Mouse (Mus musculus) limb, embryonic 11.5 days (tissue): ENCODE results near the gene Slc30a10. TPM values are rescaled to one million over a fixed set of nuclear protein-coding genes. Genes with fewer than 3 reads are reported as not detected.

Source experiments
- ATAC-seq: fragments of 200-750 bp; cut with Nextera tagmentation; 2 replicates; pipeline ENCODE4 v1.8.0; 2017; ENCODE audit warnings: low read depth; ENCODE audit not compliant: insufficient number of reproducible peaks, low FRiP score, low TSS enrichment
- DNase-seq: peaks from one replicate; pipeline ENCODE4 v3.0.0-alpha.2; 2015; ENCODE audit warnings: low spot score
- H3K27ac ChIP-seq: fragments of 300-500 bp; sonication (generic); replicated peaks from 2 replicates; pipeline ENCODE4 v1.5.1; 2014; ENCODE audit warnings: low read depth, mild to moderate bottlenecking, low read length
- H3K27me3 ChIP-seq: fragments of 300-500 bp; sonication (generic); 2 replicates; pipeline ENCODE4 v1.6.1; 2014; ENCODE audit warnings: mild to moderate bottlenecking, low read length, mixed read lengths; ENCODE audit not compliant: control insufficient read depth, insufficient read depth
- H3K36me3 ChIP-seq: fragments of 300-500 bp; sonication (generic); 2 replicates; pipeline ENCODE4 v1.6.1; 2014; ENCODE audit warnings: mild to moderate bottlenecking, low read length, moderate library complexity, mixed read lengths; ENCODE audit not compliant: control insufficient read depth, insufficient read depth
- H3K4me1 ChIP-seq: fragments of 300-500 bp; sonication (generic); 2 replicates; pipeline ENCODE4 v1.6.1; 2014; ENCODE audit warnings: low read length, mixed read lengths; ENCODE audit not compliant: control insufficient read depth, insufficient read depth
- H3K4me2 ChIP-seq: fragments of 300-500 bp; sonication (generic); 2 replicates; pipeline ENCODE4 v1.6.1; 2014; ENCODE audit warnings: low read depth, mild to moderate bottlenecking, moderate library complexity; ENCODE audit not compliant: severe bottlenecking
- H3K4me3 ChIP-seq: fragments of 300-500 bp; sonication (generic); 2 replicates; pipeline ENCODE4 v1.5.1; 2014; ENCODE audit warnings: low read depth, low read length
- H3K9ac ChIP-seq: fragments of 300-500 bp; sonication (generic); 2 replicates; pipeline ENCODE4 v1.6.1; 2014; ENCODE audit warnings: mild to moderate bottlenecking, low read length
- H3K9me3 ChIP-seq: fragments of 300-500 bp; sonication (generic); 2 replicates; pipeline ENCODE4 v1.6.1; 2016; ENCODE audit warnings: low read length; ENCODE audit not compliant: control insufficient read depth
- WGBS: fragments of 180-500 bp; shearing (Covaris S2); extraction: QIAGEN DNeasy Blood & Tissue Kit; methylation state at CpG from one replicate; pipeline ENCODE4 v1.1.7; 2014; 5-methylcytosine and 5-hydroxymethylcytosine counted together
- polyA plus RNA-seq: library from polyadenylated mRNA; unstranded; fragments of >200 nt; fragmentation: Nextera tagmentation; extraction: Ambion mirVana; gene quantifications from 2 replicates; pipeline ENCODE4 v1.2.1, GENCODE M21; 2014

Slc30a10 gene
- 0.75 and 0.91 TPM in 2 replicates for polyA plus RNA-seq

GRCm38 (mm10) chr1:185454575-185454954 lies at the start of gene Slc30a10:
Slc30a10 (plus strand) TSS chr1:185454848.
- Histone ChIP-seq H3K27ac (no peak within 1 kb of the TSS), H3K36me3 (no peaks in the 10 kb centered on the region), H3K27me3 (peaks cover 28% of the 10 kb centered on the region), H3K4me1 (no peaks in the 10 kb centered on the region), H3K4me2 (peak within 1 kb of the TSS; percentile 94), H3K4me3 (peak within 1 kb of the TSS; percentile 50), H3K9ac (peak within 1 kb of the TSS; percentile 55), H3K9me3 (no peaks in the 10 kb centered on the region)
- WGBS = 2% methylated on average over 18 of the region's 18 CpGs
- ATAC-seq = peak; percentile 77
- no peak for DNase-seq

DNA sequence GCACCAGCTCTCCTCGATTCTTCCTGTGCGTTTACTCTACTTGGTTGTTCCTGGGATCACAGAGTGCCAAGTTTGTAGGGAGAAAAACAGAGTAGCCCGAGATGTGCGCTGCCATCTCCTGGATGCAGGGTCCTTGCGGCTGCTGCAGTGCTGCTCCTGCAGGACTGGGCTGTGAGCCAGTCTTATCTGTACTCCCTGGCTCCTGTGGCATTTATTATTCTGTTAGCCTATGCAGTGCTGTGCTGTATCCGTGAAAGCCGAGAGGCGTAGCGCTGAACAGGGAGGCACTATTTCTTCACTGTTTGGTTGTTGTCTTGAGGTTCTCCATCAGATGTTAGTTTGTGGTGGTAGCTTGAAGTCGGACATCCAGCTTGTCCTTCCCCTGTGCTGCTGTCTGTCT lies 48.7 kb upstream of the Slc30a10 start:
- peaks cover 19% of the 10 kb centered on the region for H3K36me3 ChIP-seq
- H3K4me3 ChIP-seq = no peak overlapping the region
- 91% methylated on average over 10 of the region's 10 CpGs for WGBS
- H3K27me3 ChIP-seq = no peaks in the 10 kb centered on the region
- DNase-seq (no peak), ATAC-seq (no peak)
- H3K4me2 ChIP-seq = no peak overlapping the region
- H3K9ac ChIP-seq = no peak overlapping the region
- no peak overlapping the region for H3K27ac ChIP-seq
- no peaks in the 10 kb centered on the region for H3K4me1 ChIP-seq
- H3K9me3 ChIP-seq = no peaks in the 10 kb centered on the region

DNA sequence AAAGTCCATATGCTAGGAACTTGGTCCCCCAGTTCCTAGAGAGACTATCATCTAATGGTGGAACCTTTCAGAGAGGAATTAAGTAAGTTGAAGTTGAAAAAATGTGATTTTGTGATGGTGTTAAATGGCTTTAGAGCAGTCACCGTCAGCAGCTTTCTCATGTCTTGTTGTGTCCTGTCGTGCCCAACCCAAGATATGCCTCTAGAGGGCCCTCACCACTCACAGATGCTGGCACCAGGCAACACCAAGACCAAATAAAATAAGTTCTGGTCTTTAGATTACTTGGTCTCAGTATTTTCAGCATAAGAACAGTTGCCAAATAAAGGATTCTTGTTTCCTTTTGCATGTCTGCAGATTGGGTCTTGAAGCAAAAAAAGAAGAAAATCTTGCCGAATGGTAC lies 44.8 kb upstream of the Slc30a10 start:
- no peak overlapping the region for H3K9ac ChIP-seq
- H3K4me1 ChIP-seq = no peaks in the 10 kb centered on the region
- no peak overlapping the region for H3K4me2 ChIP-seq
- no peak for DNase-seq
- H3K4me3 ChIP-seq = no peak overlapping the region
- H3K9me3 ChIP-seq = no peaks in the 10 kb centered on the region
- 73% methylated on average over 3 of the region's 3 CpGs for WGBS
- no peaks in the 10 kb centered on the region for H3K27me3 ChIP-seq
- ATAC-seq = no peak
- no peak overlapping the region for H3K27ac ChIP-seq
- peaks cover 13% of the 10 kb centered on the region for H3K36me3 ChIP-seq

- Histone ChIP-seq H3K4me3 (no peak overlapping the region), H3K36me3 (peaks cover 13% of the 10 kb centered on the region; the same call in 1 of the 2 replicates), H3K27ac (no peak overlapping the region), H3K9ac (no peak overlapping the region), H3K27me3 (no peaks in the 10 kb centered on the region), H3K9me3 (no peaks in the 10 kb centered on the region), H3K4me1 (no peaks in the 10 kb centered on the region), H3K4me2 (no peak overlapping the region)
- no peak for ATAC-seq
- DNase-seq = no peak
- WGBS = 91% methylated on average over 9 of the region's 9 CpGs
These were observed 36.6 kb upstream of the Slc30a10 start for GRCm38 (mm10) chr1:185418011-185418410.

- no peak overlapping the region for H3K27ac ChIP-seq
- 95% methylated on average over 5 of the region's 5 CpGs for WGBS
- H3K4me1 ChIP-seq = no peaks in the 10 kb centered on the region
- H3K9ac ChIP-seq = no peak overlapping the region
- H3K4me3 ChIP-seq = no peak overlapping the region
- no peaks in the 10 kb centered on the region for H3K27me3 ChIP-seq
- H3K9me3 ChIP-seq = no peaks in the 10 kb centered on the region
- no peak overlapping the region for H3K4me2 ChIP-seq
- ATAC-seq (no peak), DNase-seq (no peak)
- H3K36me3 ChIP-seq = peaks cover 10% of the 10 kb centered on the region; the same call in 1 of the 2 replicates
These were observed 34.8 kb upstream of the Slc30a10 start for GRCm38 (mm10) chr1:185419805-185420204.

DNA sequence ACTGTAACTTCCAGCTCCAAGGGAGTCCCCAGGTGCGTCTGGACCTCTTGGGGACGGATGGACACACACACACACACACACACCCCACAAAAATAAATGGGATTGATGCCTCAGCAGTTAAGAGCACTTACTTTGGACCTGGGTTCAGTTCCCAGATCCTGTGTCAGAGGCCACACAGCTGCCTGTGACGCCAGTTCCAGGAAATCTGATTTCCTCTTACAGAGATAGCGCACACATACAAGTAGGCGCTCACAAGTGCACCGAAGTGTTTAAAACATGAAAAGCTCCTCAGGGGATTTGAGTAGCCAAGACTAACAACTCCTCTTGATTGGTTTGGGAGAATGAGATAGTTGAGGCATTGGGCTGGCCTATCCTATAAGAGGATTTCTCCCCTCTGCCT lies 33.9 kb upstream of the Slc30a10 start:
- H3K4me3 ChIP-seq = no peak overlapping the region
- H3K4me2 ChIP-seq = no peak overlapping the region
- no peaks in the 10 kb centered on the region for H3K9me3 ChIP-seq
- H3K4me1 ChIP-seq = no peaks in the 10 kb centered on the region
- no peaks in the 10 kb centered on the region for H3K27me3 ChIP-seq
- H3K36me3 ChIP-seq = peaks cover 10% of the 10 kb centered on the region; the same call in 1 of the 2 replicates
- H3K27ac ChIP-seq = no peak overlapping the region
- 94% methylated on average over 6 of the region's 6 CpGs for WGBS
- H3K9ac ChIP-seq = no peak overlapping the region
- ATAC-seq = no peak
- DNase-seq = no peak

GRCm38 (mm10) chr1:185426583-185426982 lies 28.1 kb upstream of the Slc30a10 start:
- Histone ChIP-seq H3K9me3 (no peaks in the 10 kb centered on the region), H3K9ac (no peak overlapping the region), H3K4me3 (no peak overlapping the region), H3K4me2 (no peak overlapping the region), H3K4me1 (no peaks in the 10 kb centered on the region), H3K36me3 (peaks cover 7% of the 10 kb centered on the region; the same call in 1 of the 2 replicates), H3K27me3 (no peaks in the 10 kb centered on the region), H3K27ac (no peak overlapping the region)
- DNase-seq (no peak), ATAC-seq (no peak)
- 95% methylated on average over 5 of the region's 5 CpGs for WGBS

- 97% methylated on average over 5 of the region's 5 CpGs for WGBS
- DNase-seq (no peak), ATAC-seq (no peak)
- H3K4me2 ChIP-seq = no peak overlapping the region
- H3K4me1 ChIP-seq = no peaks in the 10 kb centered on the region
- H3K27me3 ChIP-seq = no peaks in the 10 kb centered on the region
- no peak overlapping the region for H3K4me3 ChIP-seq
- no peaks in the 10 kb centered on the region for H3K9me3 ChIP-seq
- H3K9ac ChIP-seq = no peak overlapping the region
- peaks cover 7% of the 10 kb centered on the region; the same call in 1 of the 2 replicates for H3K36me3 ChIP-seq
- no peak overlapping the region for H3K27ac ChIP-seq
These were observed 24.2 kb upstream of the Slc30a10 start for GRCm38 (mm10) chr1:185430488-185430887.
